Mouse (Mus musculus) lung, adult 2 months (tissue): ENCODE results near the gene Zfp579. TPM values are rescaled to one million over a fixed set of nuclear protein-coding genes. Genes with fewer than 3 reads are reported as not detected.

Experiments used
- DNase-seq: peaks from one replicate; pipeline ENCODE4 v3.0.0; 2022
- H3K4me1 ChIP-seq: fragments of 200-500 bp; 2 replicates; pipeline ENCODE4 v1.6.1; 2011; ENCODE audit warnings: low read length; ENCODE audit not compliant: control insufficient read depth, insufficient read depth
- H3K4me3 ChIP-seq: fragments of 200-500 bp; replicated peaks from 2 replicates; pipeline ENCODE3; 2011; ENCODE audit warnings: low read depth, mild to moderate bottlenecking, control low read depth, low read length; ENCODE audit errors: extremely low read depth
- CTCF ChIP-seq: fragments of 200-500 bp; IDR thresholded peaks from 2 replicates; pipeline ENCODE4 v1.5.1; 2011; ENCODE audit warnings: mild to moderate bottlenecking, low read length, control low read depth; ENCODE audit not compliant: insufficient read depth
- POLR2A ChIP-seq: fragments of 200-500 bp; IDR thresholded peaks from 2 replicates; pipeline ENCODE4 v1.6.1; 2011; ENCODE audit warnings: low read depth, mild to moderate bottlenecking, control low read depth, low read length, borderline replicate concordance; ENCODE audit errors: extremely low read depth
- WGBS: fragments of 180-500 bp; shearing (Covaris S2); methylation state at CpG from one replicate; pipeline ENCODE4 v1.1.7; 2018; 5-methylcytosine and 5-hydroxymethylcytosine counted together
- polyA plus RNA-seq: library from polyadenylated mRNA; depleted of rRNA; stranded (reverse); fragments of >200 nt; gene quantifications from 2 replicates; pipeline ENCODE4 v1.2.3, GENCODE M21; 2012

Gene Zfp579
- polyA plus RNA-seq, 1 experiment, result 90.7 TPM

DNA sequence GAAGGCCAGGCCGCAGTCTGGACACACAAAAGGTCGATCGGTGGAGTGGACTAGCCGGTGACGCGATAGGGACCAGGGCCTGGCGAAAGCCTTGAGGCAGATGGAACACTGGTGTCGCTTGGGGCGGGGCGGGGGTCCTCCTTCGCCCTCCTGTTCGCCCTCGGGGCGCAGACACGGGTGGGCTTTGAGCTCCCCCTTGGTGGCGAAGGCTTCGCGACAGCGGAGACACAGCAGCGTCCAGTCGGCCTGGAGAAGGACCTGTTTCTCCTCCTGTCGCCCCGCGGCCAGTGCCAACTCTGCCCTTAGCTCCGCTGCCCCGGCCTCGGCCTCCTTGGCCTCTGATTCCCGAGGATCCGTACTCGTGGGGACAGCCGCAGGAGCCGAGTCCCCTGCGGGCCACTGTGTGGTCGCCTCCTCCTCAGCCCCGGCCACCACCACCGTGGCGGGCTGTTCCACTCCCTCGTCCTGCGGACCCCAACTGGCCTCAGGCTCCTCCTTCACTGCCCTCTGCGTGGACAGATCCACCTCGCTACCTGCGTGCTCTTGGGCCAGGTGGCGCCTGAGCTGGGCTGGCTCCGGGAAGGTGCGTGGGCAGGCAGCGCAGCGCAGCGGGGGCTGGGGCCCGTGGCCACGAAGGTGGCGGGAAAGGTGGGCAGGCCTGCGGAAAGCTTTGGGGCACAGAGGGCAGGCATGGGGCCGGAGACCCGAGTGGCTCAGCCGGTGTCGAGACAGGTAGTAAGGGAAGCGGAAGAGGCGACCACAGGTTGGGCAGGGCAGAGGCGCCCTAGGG, 1.8 kb downstream of the Zfp579 start:
- 72% methylated on average over 59 of the region's 59 CpGs for WGBS
- TF ChIP-seq CTCF, result no peak
- TF ChIP-seq POLR2A, result no peak
- no peak for DNase-seq
- Histone ChIP-seq H3K4me3 (no peak overlapping the region), H3K4me1 (0 out of 2 replicates have a peak, but pooled peaks cover 6% of the 10 kb centered on the region)

DNA sequence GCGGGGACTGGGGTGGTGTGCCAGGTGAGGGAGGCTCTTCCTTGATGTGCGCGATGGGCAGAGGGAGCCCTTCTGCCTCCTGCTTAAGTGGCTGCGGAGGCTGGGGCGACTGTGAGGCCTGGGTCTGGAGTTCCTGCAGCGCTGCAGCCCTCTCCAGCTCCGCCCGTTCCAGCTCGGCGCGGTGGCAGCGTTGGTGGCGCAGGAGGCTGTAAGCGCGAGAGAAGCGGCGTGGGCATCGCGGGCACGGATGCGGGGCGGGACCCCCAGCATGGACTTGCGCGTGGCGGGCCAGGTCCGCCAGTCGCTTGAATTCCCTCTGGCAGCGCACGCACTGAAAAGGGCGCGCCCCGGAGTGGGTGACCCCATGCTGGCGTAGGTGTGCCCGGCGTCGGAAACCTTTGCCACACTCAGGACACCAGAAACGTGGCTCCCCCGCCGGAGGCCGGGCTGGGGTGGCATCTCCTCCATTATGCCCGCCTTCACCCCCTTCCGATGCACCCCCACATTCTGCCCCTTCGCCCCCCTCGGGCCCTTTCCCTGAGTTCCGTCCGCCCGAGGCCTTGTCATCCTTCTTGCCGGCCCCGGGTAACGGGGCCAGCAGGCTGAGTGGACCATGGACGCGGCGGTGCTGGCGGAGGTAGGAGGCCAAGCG, 2.5 kb downstream of the Zfp579 start:
- TF ChIP-seq POLR2A (no peak), CTCF (no peak)
- Histone ChIP-seq H3K4me1 (0 out of 2 replicates have a peak, but pooled peaks cover 6% of the 10 kb centered on the region), H3K4me3 (no peak overlapping the region)
- DNase-seq, result no peak
- 70% methylated on average over 50 of the region's 55 CpGs for WGBS

DNA sequence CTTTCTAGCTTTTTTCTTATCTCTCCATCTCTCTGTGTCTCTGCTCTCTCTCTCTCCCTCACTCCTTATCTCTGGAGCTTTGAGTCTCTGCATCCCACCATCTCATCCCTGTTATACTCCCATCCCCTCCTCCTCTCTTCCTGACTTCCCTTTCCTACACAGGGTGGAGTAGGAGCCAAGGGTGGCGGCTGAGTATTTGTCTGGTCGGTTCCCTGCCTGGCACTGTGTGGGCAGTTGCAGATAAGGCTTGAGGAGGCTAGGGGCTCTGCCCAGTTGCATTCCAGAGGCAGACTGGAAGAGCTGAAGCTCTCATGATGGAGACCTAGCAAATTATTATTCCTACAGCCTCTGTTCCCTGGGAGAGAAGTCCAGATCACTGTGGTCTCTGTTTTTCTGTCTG, 7.7 kb downstream of the Zfp579 start:
- H3K4me1 ChIP-seq, result no peaks in the 10 kb centered on the region
- DNase-seq, result no peak
- WGBS, result 17% methylated on average over 2 of the region's 2 CpGs
- H3K4me3 ChIP-seq, result no peak overlapping the region
- no peak for TF ChIP-seq POLR2A
- no peak for TF ChIP-seq CTCF

DNA sequence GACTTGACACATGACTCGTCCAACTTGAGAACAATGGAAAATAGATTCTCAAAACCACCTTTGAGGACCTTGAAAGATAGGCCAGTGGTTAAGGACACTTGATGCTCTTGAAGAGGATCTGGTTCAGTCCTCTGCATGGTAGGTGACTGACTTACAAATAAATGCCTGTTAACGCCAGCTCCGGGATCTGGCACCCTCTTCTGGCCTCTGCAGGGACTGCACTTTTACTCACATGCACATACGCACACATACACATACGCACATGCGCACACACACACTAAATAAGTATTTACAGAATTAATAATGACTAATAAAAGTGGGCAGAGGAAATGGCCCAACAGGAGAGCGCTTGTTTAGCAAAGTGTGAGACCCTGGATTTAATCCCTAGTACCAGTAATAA, 19.1 kb downstream of the Zfp579 start:
- DNase-seq, result no peak
- TF ChIP-seq CTCF, result peak; percentile 16; the same call in 1 of the 2 replicates
- no peak for TF ChIP-seq POLR2A
- no peak overlapping the region for H3K4me3 ChIP-seq
- H3K4me1 ChIP-seq, result no peaks in the 10 kb centered on the region
- WGBS, result 89% methylated on average over 7 of the region's 7 CpGs

DNA sequence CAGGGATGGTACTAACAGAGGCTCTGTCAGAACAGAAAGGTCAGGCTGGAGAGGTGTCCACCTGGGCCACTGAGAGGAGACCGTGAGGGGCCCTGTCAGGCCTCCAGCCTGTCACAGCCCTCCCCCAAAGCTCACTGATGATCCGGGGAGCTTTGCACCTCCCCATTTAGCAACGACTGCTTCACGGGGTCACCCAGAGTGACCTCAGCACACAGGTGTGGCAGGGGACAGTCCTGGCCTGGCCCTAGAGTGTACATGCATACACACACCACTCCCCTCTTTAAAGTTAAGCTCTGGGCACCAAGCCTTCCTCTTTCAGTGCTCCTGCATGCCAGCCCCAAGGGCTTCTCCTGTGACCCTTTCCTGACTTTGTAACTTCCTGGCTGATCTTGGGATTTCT, 20.5 kb downstream of the Zfp579 start:
- no peak for TF ChIP-seq POLR2A
- TF ChIP-seq CTCF, result no peak
- DNase-seq, result no peak
- 50% methylated on average over 4 of the region's 4 CpGs for WGBS
- no peak overlapping the region for H3K4me3 ChIP-seq
- no peaks in the 10 kb centered on the region for H3K4me1 ChIP-seq

DNA sequence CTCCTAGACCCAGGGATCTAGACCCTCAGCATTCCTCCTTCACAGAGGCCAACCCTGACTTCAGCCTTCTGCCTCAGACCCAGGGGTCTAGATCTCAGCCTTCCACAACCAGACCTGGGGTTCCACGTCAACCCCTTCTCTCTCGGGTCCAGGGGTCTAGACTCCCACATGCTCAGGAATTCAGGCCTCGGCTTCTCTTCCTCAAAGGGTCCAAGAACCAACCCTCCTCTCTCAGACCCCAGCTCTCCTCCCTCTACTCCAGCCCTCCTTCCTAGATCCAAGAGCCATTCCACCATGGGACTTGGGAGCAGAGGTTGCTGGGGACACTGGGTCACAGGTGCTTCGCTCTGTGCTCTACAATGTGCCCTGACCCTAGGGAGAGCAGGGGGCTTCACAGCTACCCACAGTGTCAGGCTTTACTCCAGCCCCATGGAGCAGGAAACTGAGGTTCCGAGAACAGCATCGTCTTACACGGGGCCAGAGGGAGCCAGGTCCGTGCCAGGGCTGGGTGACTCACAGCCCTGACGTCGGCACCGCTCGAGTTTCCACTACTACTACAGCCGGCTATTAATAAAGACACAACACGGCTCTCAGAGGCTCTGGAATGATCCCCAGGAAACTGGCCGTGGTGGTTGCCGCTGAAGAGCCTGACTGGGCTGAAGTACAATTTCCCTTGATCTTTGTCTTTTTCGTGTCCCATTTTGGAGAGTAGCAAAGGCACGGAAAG, 23.5 kb downstream of the Zfp579 start:
- 43% methylated on average over 18 of the region's 18 CpGs for WGBS
- TF ChIP-seq CTCF, result no peak
- TF ChIP-seq POLR2A, result no peak
- Histone ChIP-seq H3K4me1 (no peaks in the 10 kb centered on the region), H3K4me3 (no peak overlapping the region)
- no peak for DNase-seq

DNA sequence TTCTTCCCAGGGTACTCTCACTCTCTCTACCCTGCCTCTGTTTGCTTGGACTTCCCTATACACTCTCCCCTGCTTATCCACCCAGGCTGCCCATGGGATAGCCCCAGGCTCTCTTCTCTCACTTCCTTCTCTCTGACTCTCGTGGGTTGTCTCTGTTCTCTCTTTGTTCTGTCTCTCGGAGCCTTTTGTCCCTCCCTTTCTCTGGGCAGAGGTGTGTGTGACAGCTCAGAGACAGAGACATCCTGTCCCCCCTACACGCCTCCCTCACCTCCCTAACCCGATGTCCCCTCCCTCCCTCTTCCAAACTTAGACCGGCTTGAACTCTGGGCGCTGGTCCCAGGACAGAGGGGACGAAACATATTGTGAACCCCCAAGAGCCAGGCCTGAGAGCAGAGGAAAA, 24.2 kb downstream of the Zfp579 start:
- WGBS, result 22% methylated on average over 7 of the region's 7 CpGs
- Histone ChIP-seq H3K4me3 (no peak overlapping the region), H3K4me1 (no peaks in the 10 kb centered on the region)
- no peak for DNase-seq
- TF ChIP-seq POLR2A (no peak), CTCF (no peak)

DNA sequence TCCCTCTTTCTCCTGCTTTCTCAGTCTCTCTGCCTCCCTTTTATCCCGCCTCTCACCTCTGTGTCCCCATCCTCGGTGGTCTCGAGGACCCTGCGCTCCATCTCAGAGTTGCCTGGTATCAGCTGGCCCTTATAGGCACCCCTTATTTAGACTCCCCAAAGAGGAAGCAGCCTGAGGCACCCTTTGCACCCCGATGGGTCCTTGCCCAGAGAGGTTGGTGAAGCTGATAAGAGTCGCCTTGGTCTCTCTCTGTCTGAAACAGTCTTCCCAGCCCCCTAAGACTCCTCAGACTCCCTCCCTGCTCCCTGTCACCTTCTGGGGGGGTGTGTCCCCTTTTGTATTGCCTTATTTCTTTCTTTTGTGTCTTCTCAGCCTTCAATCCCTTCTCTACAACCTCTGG, 24.9 kb downstream of the Zfp579 start, which contains the start of gene Sbk3:
Gene Sbk3, minus strand, starts transcription at position 101 of the 400 bp plus-strand sequence.
- H3K4me3 ChIP-seq, result no peak within 1 kb of the TSS
- TF ChIP-seq CTCF, result no peak
- TF ChIP-seq POLR2A, result no peak
- H3K4me1 ChIP-seq, result no peaks in the 10 kb centered on the region
- WGBS, result 49% methylated on average over 6 of the region's 6 CpGs
- no peak for DNase-seq

DNA sequence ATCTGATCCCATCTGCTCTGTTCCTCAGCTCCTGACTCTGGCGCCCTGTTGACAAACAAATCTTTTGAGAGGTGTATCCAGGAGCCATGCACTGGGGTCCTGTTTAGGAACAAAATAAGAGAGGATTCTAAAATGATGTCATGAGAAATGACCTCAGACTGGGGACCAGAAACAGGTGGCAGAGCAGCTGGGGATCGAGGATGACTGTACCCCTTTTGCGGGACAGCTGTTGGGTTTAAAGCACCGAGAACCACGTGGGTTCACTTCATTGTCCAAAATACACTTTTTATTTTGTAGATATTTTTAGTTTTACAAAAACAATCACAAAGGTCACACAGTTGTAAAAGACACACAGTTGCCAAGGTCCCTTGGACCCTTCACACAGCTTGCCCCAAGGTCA, 31.0 kb downstream of the Zfp579 start:
- TF ChIP-seq POLR2A, result no peak
- TF ChIP-seq CTCF, result no peak
- 73% methylated on average over 5 of the region's 5 CpGs for WGBS

More for the DNA sequence above, 31.0 kb downstream of the Zfp579 start:
- no peaks in the 10 kb centered on the region for H3K4me1 ChIP-seq
- H3K4me3 ChIP-seq, result no peak overlapping the region
- DNase-seq, result no peak
